Mouse (Mus musculus) liver, embryonic 14.5 days (tissue): ENCODE results near the gene Atp5g1. TPM values are rescaled to one million over a fixed set of nuclear protein-coding genes. Genes with fewer than 3 reads are reported as not detected.
"Not testable (repeated sequence)": the region's sequence is repeated elsewhere in the genome, so short reads cannot be mapped to it uniquely, and the experiment has no call there.

Experiments
- ATAC-seq: fragments of 200-750 bp; cut with Nextera tagmentation; 2 replicates; pipeline ENCODE4 v1.8.0; 2017; ENCODE audit warnings: moderate number of reproducible peaks, mild to moderate bottlenecking, moderate library complexity; ENCODE audit not compliant: insufficient read depth
- DNase-seq, 3 experiments: peaks; one replicate each; pipeline ENCODE4 v3.0.0-alpha.2; 2012 to 2013; ENCODE audit warnings: low read depth in 3 of 3, low spot score in 3 of 3
- H3K27ac ChIP-seq: fragments of 300-500 bp; sonication (generic); 2 replicates; pipeline ENCODE4 v1.5.1; 2014; ENCODE audit warnings: moderate library complexity, mild to moderate bottlenecking, control low read depth, inconsistent platforms
- H3K27me3 ChIP-seq: fragments of 300-500 bp; sonication (generic); 2 replicates; pipeline ENCODE4 v1.6.1; 2014; ENCODE audit warnings: mild to moderate bottlenecking, low read length, moderate library complexity; ENCODE audit not compliant: control insufficient read depth, insufficient read depth
- H3K36me3 ChIP-seq: fragments of 300-500 bp; sonication (generic); replicated peaks from 2 replicates; pipeline ENCODE4 v1.6.1; 2014; ENCODE audit warnings: low read depth; ENCODE audit not compliant: control insufficient read depth, insufficient read depth
- H3K4me1 ChIP-seq, 2 experiments: fragments of 200-500 bp in 1 of 2; fragments of 300-500 bp in 1 of 2; sonication (generic) in 1 of 2; replicated peaks; 2 replicates each; pipeline ENCODE4 v1.6.1; 2012 to 2014; ENCODE audit warnings: antibody characterized with exemption in 1 of 2, inconsistent platforms in 1 of 2, low read length in 1 of 2; ENCODE audit not compliant: control insufficient read depth in 2 of 2, insufficient read depth in 2 of 2
- H3K4me2 ChIP-seq: fragments of 300-500 bp; sonication (generic); 2 replicates; pipeline ENCODE4 v1.6.1; 2014; ENCODE audit warnings: low read depth, mild to moderate bottlenecking, control low read depth, moderate library complexity
- H3K4me3 ChIP-seq, 2 experiments: fragments of 200-500 bp in 1 of 2; fragments of 300-500 bp in 1 of 2; sonication (generic) in 1 of 2; 2 replicates each; pipeline ENCODE4 v1.5.1; 2012 to 2014; ENCODE audit warnings: low read depth in 2 of 2, low read length in 2 of 2, mild to moderate bottlenecking in 2 of 2, control low read depth in 1 of 2, inconsistent platforms in 1 of 2, moderate library complexity in 1 of 2; ENCODE audit not compliant: insufficient read depth in 1 of 2
- H3K9ac ChIP-seq: fragments of 300-500 bp; sonication (generic); replicated peaks from 2 replicates; pipeline ENCODE4 v1.6.1; 2014; ENCODE audit warnings: mild to moderate bottlenecking, control low read depth, moderate library complexity
- H3K9me3 ChIP-seq: fragments of 300-500 bp; sonication (generic); 2 replicates; pipeline ENCODE4 v1.6.1; 2016; ENCODE audit warnings: low read length, mixed read lengths; ENCODE audit not compliant: control insufficient read depth
- CTCF ChIP-seq: IDR thresholded peaks from 2 replicates; pipeline ENCODE4 v1.5.1; 2016; ENCODE audit warnings: antibody characterized with exemption, low read depth, control low read depth
- EP300 ChIP-seq: IDR thresholded peaks from 2 replicates; pipeline ENCODE4 v1.6.1; 2016; ENCODE audit warnings: antibody characterized with exemption, low read depth
- WGBS: fragments of 180-500 bp; shearing (Covaris S2); extraction: QIAGEN DNeasy Blood & Tissue Kit; methylation state at CpG from one replicate; pipeline ENCODE4 v1.1.7; 2014; ENCODE audit not compliant: insufficient replicate concordance; 5-methylcytosine and 5-hydroxymethylcytosine counted together
- polyA plus RNA-seq, 2 experiments: library from polyadenylated mRNA; depleted of rRNA in 1 of 2; stranded (reverse) in 1 of 2; unstranded in 1 of 2; fragments of >200 nt; fragmentation: Nextera tagmentation in 1 of 2; extraction: Ambion mirVana in 1 of 2; gene quantifications; 2 replicates each; pipeline versions ENCODE4 v1.2.1 to v1.2.3; 2012 to 2014

Gene Atp5g1
- 213 and 233 TPM in 2 replicates for polyA plus RNA-seq (2012; rRNA removed)
- polyA plus RNA-seq (2014; fragmentation: Nextera tagmentation; extraction: Ambion mirVana): 650 and 693 TPM in 2 replicates

- H3K27me3 ChIP-seq: no peaks in the 10 kb centered on the region
- TF ChIP-seq CTCF (0 out of 2 replicates have a peak, but pooled peaks have one; percentile 20), EP300 (peak; percentile 59; the same call in 1 of the 2 replicates)
- under 1% methylated on average over 37 of the region's 37 CpGs for WGBS
- peaks cover 8% of the 10 kb centered on the region for H3K36me3 ChIP-seq
- H3K4me3 ChIP-seq: peak within 1 kb of the TSS; percentile 66 to 82
- peak; percentile 94 for ATAC-seq
- peaks cover 8 to 15% of the 10 kb centered on the region in 2 experiments for H3K4me1 ChIP-seq
- no peaks in the 10 kb centered on the region for H3K9me3 ChIP-seq
- peak within 1 kb of the TSS; percentile 71 for H3K27ac ChIP-seq
- H3K9ac ChIP-seq: peak within 1 kb of the TSS; percentile 84
- DNase-seq: peak; percentile 100
- H3K4me2 ChIP-seq: peak within 1 kb of the TSS; percentile 95
Measured at GRCm38 (mm10) chr11:96075509-96076220, at the start of gene Atp5g1. Gene Atp5g1 (minus strand): TSS chr11:96075670.

- H3K9ac ChIP-seq: no peak overlapping the region
- no peak for DNase-seq
- WGBS: 3% methylated on average over 45 of the region's 45 CpGs
Measured at GRCm38 (mm10) chr11:96124052-96124914, 48.8 kb upstream of the Atp5g1 start.

GRCm38 (mm10) chr11:96122806-96123205, 47.3 kb upstream of the Atp5g1 start:
- DNase-seq, ATAC-seq, H3K27ac ChIP-seq, H3K9ac ChIP-seq, H3K4me2 ChIP-seq, H3K4me3 ChIP-seq, H3K9me3 ChIP-seq, H3K4me1 ChIP-seq, H3K36me3 ChIP-seq: not testable (repeated sequence)
- peaks cover 21% of the 10 kb centered on the region for H3K27me3 ChIP-seq
- 45% methylated on average over 4 of the region's 4 CpGs for WGBS

More at GRCm38 (mm10) chr11:96124052-96124914, 48.8 kb upstream of the Atp5g1 start:
- peak overlapping the region in 1 of 2 experiments; percentile 16; a peak in 1 of 4 replicates for H3K4me3 ChIP-seq
- no peaks in the 10 kb centered on the region for H3K36me3 ChIP-seq
- no peak for TF ChIP-seq EP300
- TF ChIP-seq CTCF: no peak
- H3K27me3 ChIP-seq: peaks cover 21% of the 10 kb centered on the region
- peak overlapping the region; percentile 48 for H3K4me2 ChIP-seq
- no peak for ATAC-seq
- H3K9me3 ChIP-seq: no peaks in the 10 kb centered on the region
- no peaks in the 10 kb centered on the region for H3K4me1 ChIP-seq
- no peak overlapping the region for H3K27ac ChIP-seq

- H3K9ac ChIP-seq: no peak overlapping the region
- WGBS: 50% methylated on average over 3 of the region's 3 CpGs
- H3K36me3 ChIP-seq: no peaks in the 10 kb centered on the region
- H3K4me3 ChIP-seq: no peak overlapping the region
- peaks cover 14% of the 10 kb centered on the region for H3K27me3 ChIP-seq
- ATAC-seq (no peak), DNase-seq (no peak)
- H3K4me1 ChIP-seq: no peaks in the 10 kb centered on the region
- no peak overlapping the region for H3K27ac ChIP-seq
- no peaks in the 10 kb centered on the region for H3K9me3 ChIP-seq
- no peak overlapping the region for H3K4me2 ChIP-seq
- no peak for TF ChIP-seq CTCF
- TF ChIP-seq EP300: no peak
Measured at GRCm38 (mm10) chr11:96119401-96119800, 43.9 kb upstream of the Atp5g1 start.

GRCm38 (mm10) chr11:96116925-96117324, 41.5 kb upstream of the Atp5g1 start:
- 22% methylated on average over 3 of the region's 3 CpGs for WGBS
- not testable (repeated sequence) for H3K4me2 ChIP-seq, H3K36me3 ChIP-seq, ATAC-seq, H3K27ac ChIP-seq, H3K27me3 ChIP-seq, H3K4me1 ChIP-seq, H3K9me3 ChIP-seq, H3K9ac ChIP-seq, H3K4me3 ChIP-seq, DNase-seq
